Mouse (Mus musculus) embryonic facial prominence, embryonic 10.5 days (tissue): ENCODE results near the gene Senp8. TPM values are rescaled to one million over a fixed set of nuclear protein-coding genes. Genes with fewer than 3 reads are reported as not detected.

Experiments
- polyA plus RNA-seq: library from polyadenylated mRNA; unstranded; fragments of >200 nt; fragmentation: Nextera tagmentation; extraction: Ambion mirVana; gene quantifications from 2 replicates; pipeline ENCODE4 v1.2.1, GENCODE M21; 2016

The Senp8 gene
- polyA plus RNA-seq, 1 experiment from 2014 or later, result 15.6 TPM

Other genes with a start within 250 kb of the Senp8 start
- 42.5 and 43.2 TPM in 2 replicates for gene Hexa, start 211.2 kb downstream of the Senp8 start, polyA plus RNA-seq
- not detected in 2 replicates for gene Tmem202, start 210.9 kb downstream of the Senp8 start, polyA plus RNA-seq
- 1.3 TPM in 2 replicates for gene Celf6, start 172.8 kb downstream of the Senp8 start, polyA plus RNA-seq
- 37.7 and 40.8 TPM in 2 replicates for gene Parp6, start 133.4 kb downstream of the Senp8 start, polyA plus RNA-seq
- gene Pkm, start 94.3 kb downstream of the Senp8 start, polyA plus RNA-seq, result 2,716 and 3,081 TPM in 2 replicates
- gene Gramd2, start 70.6 kb downstream of the Senp8 start, polyA plus RNA-seq, result 0.24 and 0.64 TPM in 2 replicates
- 10.1 and 11.1 TPM in 2 replicates for gene Myo9a, start 186 bp upstream of the Senp8 start, polyA plus RNA-seq
- 0.21 and 0.51 TPM in 2 replicates for gene Nr2e3, start 209.9 kb upstream of the Senp8 start, polyA plus RNA-seq